Mouse (Mus musculus) embryonic facial prominence, embryonic 13.5 days (tissue): ENCODE measurements around the gene Rspo1. TPM values are rescaled to one million over a fixed set of nuclear protein-coding genes. Genes with fewer than 3 reads are reported as not detected.

Experiments
- ATAC-seq: fragments of 200-750 bp; cut with Nextera tagmentation; 2 replicates; pipeline ENCODE4 v1.8.0; 2017; ENCODE audit warnings: low read depth; ENCODE audit not compliant: insufficient number of reproducible peaks, insufficient read depth, low FRiP score, low TSS enrichment
- H3K27ac ChIP-seq: fragments of 300-500 bp; sonication (generic); 2 replicates; pipeline ENCODE4 v1.5.1; 2015; ENCODE audit warnings: moderate library complexity, mild to moderate bottlenecking, inconsistent platforms
- H3K27me3 ChIP-seq: fragments of 300-500 bp; sonication (generic); 2 replicates; pipeline ENCODE4 v1.6.1; 2015; ENCODE audit warnings: mild to moderate bottlenecking, inconsistent platforms
- H3K36me3 ChIP-seq: fragments of 300-500 bp; sonication (generic); 2 replicates; pipeline ENCODE4 v1.6.1; 2015; ENCODE audit warnings: mild to moderate bottlenecking, inconsistent platforms
- H3K4me1 ChIP-seq: fragments of 300-500 bp; sonication (generic); 2 replicates; pipeline ENCODE4 v1.6.1; 2015; ENCODE audit warnings: inconsistent platforms
- H3K4me2 ChIP-seq: fragments of 300-500 bp; sonication (generic); 2 replicates; pipeline ENCODE4 v1.6.1; 2015; ENCODE audit warnings: moderate library complexity, mild to moderate bottlenecking, inconsistent platforms
- H3K4me3 ChIP-seq: fragments of 300-500 bp; sonication (generic); 2 replicates; pipeline ENCODE4 v1.5.1; 2015; ENCODE audit warnings: mild to moderate bottlenecking, inconsistent platforms
- H3K9ac ChIP-seq: fragments of 300-500 bp; sonication (generic); 2 replicates; pipeline ENCODE4 v1.6.1; 2015; ENCODE audit warnings: mild to moderate bottlenecking, inconsistent platforms
- H3K9me3 ChIP-seq: fragments of 300-500 bp; sonication (generic); 2 replicates; pipeline ENCODE4 v1.6.1; 2016; ENCODE audit warnings: inconsistent platforms
- WGBS: fragments of 180-500 bp; shearing (Covaris S2); methylation state at CpG from one replicate; pipeline ENCODE4 v1.1.7; 2015; ENCODE audit warnings: mixed read lengths; 5-methylcytosine and 5-hydroxymethylcytosine counted together
- polyA plus RNA-seq: library from polyadenylated mRNA; unstranded; fragments of >200 nt; fragmentation: Nextera tagmentation; extraction: Ambion mirVana; gene quantifications from 2 replicates; pipeline ENCODE4 v1.2.1, GENCODE M21; 2015

Gene Rspo1
- polyA plus RNA-seq, 1 experiment from 2014 or later: 18.8 TPM

GRCm38 (mm10) chr4:124978201-124978600 lies 8.0 kb upstream of the Rspo1 start:
- H3K9ac ChIP-seq: no peak overlapping the region
- H3K4me2 ChIP-seq: no peak overlapping the region
- WGBS: 38% methylated on average over 5 of the region's 5 CpGs
- peaks cover 48% of the 10 kb centered on the region for H3K27me3 ChIP-seq
- H3K9me3 ChIP-seq: no peaks in the 10 kb centered on the region
- H3K4me3 ChIP-seq: no peak overlapping the region
- no peak overlapping the region for H3K27ac ChIP-seq
- no peak for ATAC-seq
- no peaks in the 10 kb centered on the region for H3K36me3 ChIP-seq
- H3K4me1 ChIP-seq: peaks cover 21% of the 10 kb centered on the region

- Histone ChIP-seq H3K27me3 (peaks cover 91% of the 10 kb centered on the region), H3K9me3 (no peaks in the 10 kb centered on the region), H3K4me1 (peaks cover 54% of the 10 kb centered on the region), H3K9ac (no peak overlapping the region), H3K36me3 (no peaks in the 10 kb centered on the region), H3K4me3 (no peak overlapping the region), H3K4me2 (no peak overlapping the region), H3K27ac (no peak overlapping the region)
- ATAC-seq: no peak
- WGBS: 16% methylated on average over 9 of the region's 9 CpGs
Observed at GRCm38 (mm10) chr4:124983893-124984526, 2.2 kb upstream of the Rspo1 start.

DNA sequence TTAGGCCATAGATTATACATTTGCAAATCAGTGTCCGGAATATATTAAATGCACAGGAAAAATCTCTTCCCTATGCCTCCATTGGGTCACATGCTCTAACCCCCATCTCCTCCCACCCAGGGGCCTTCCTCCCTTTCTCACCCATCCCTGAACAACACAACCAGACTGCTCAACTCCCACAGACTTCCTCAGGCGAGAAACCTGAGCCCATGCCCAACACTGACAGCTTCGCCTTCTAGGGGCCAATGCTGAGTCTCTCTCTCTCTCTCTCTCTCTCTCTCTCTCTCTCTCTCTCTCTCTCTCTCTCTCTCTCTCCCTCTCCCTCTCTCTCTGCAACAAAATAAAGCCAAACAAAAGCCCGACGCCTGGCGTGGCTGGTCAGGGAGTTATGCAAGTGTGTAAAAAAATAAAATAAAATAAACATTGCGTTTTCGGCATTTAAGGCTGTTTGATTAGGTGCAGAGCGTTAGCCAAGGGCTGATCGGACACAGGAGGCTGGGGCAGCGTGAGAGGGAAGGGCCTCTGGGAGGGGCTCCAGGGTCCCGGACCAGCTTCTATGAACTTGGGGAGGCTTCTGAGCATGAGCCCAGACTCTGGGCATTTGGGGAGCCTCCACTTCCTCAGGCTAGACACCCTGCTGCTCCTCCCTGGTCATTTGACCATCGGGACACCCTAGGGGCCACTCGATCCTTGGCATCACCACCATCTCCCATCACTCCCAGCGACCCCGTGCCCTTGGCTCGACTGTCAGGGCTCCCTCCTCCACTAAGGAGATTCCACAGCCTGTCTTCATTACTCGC lies 1.2 kb upstream of the Rspo1 start:
- Histone ChIP-seq H3K9ac (0 out of 2 replicates have a peak overlapping the region, but pooled peaks have one; percentile 36), H3K36me3 (no peaks in the 10 kb centered on the region), H3K27ac (peak overlapping the region; percentile 51; the same call in 1 of the 2 replicates), H3K9me3 (no peaks in the 10 kb centered on the region), H3K4me2 (peak overlapping the region; percentile 76), H3K4me3 (peak overlapping the region; percentile 56), H3K27me3 (peaks cover 95% of the 10 kb centered on the region), H3K4me1 (peaks cover 57% of the 10 kb centered on the region)
- 6% methylated on average over 18 of the region's 18 CpGs for WGBS
- ATAC-seq: no peak

DNA sequence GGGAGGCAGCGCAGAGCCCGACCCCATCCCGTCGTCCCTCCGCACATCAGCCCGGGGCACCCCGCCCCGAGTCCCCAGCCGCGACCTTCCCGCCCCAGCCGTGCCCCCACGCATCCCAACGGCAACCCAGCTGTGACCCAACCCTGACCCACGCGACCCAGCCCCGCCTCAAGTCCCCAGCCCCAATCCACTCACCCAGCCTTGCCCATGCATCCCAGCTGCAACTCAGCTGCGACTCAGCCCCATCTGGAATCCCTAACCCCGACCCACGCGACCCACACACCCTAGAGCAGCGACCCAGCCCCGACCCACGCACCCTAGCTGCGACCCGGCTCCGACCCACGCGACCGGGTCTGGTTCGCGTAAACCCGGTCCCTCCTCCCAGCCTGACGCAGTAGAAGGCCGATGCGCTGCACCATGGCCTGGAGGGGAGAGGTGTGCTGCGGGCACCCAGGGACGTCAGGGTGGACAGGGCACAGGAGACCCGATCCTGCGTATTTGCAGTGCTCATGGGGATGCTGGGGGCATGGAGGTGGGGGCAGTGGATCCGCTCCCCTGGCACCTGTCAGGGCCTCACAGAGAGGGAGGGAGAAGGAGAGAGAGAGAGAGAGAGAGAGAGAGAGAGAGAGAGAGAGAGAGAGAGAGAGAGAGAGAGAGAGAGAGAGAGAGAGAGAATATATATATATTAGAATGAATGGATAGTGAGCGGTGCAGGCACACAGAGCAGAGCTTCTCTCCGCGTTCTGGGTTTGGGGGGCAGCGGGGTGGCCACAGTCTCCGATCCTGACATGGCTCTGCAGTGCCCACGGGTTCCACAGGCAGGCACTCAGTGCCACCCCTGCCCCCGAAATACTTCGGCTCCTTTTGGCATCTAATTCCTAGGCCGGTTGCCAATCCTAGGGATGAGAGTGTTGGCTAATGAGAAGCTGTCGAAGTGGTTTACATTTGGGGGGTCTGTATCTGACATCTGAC lies 795 bp downstream of the Rspo1 start:
- H3K4me1 ChIP-seq: peaks cover 69% of the 10 kb centered on the region
- no peak for ATAC-seq
- H3K9me3 ChIP-seq: no peaks in the 10 kb centered on the region
- no peaks in the 10 kb centered on the region for H3K36me3 ChIP-seq
- peaks cover 97% of the 10 kb centered on the region for H3K27me3 ChIP-seq
- peak overlapping the region; percentile 72 for H3K9ac ChIP-seq
- peak overlapping the region; percentile 56 for H3K4me3 ChIP-seq
- 3% methylated on average over 51 of the region's 51 CpGs for WGBS
- no peak overlapping the region for H3K27ac ChIP-seq
- peak overlapping the region; percentile 76 for H3K4me2 ChIP-seq

- Histone ChIP-seq H3K36me3 (no peaks in the 10 kb centered on the region), H3K9me3 (no peaks in the 10 kb centered on the region), H3K27ac (no peak overlapping the region), H3K4me3 (peak overlapping the region; percentile 56), H3K4me2 (peak overlapping the region; percentile 76), H3K4me1 (peaks cover 69% of the 10 kb centered on the region), H3K27me3 (peaks cover 92% of the 10 kb centered on the region), H3K9ac (no peak overlapping the region)
- no peak for ATAC-seq
- 6% methylated on average over 10 of the region's 10 CpGs for WGBS
Observed at GRCm38 (mm10) chr4:124987711-124988097, 1.5 kb downstream of the Rspo1 start.

DNA sequence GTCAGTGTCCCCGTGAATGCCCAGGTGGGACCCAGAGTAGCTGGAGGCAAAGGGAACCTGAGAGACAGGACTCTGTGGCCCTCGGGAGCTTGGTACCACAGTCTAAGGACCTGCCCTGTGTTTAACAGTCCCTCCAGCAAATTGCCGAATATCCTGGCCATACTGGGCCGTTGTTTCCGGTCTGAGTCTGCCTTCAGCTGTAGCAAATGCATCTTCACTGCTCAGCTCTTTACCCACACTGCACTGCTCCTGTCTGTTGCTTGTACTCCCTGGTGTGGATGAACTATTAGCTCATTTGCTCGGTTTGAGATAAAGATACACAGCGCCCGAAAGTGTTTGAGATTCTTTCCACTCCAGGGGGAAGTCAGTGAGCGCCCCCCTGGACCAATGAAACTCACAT lies 2.2 kb downstream of the Rspo1 start:
- Histone ChIP-seq H3K4me2 (peak overlapping the region; percentile 76), H3K27ac (no peak overlapping the region), H3K9ac (no peak overlapping the region), H3K4me1 (peaks cover 69% of the 10 kb centered on the region), H3K27me3 (peaks cover 91% of the 10 kb centered on the region), H3K9me3 (no peaks in the 10 kb centered on the region), H3K4me3 (peak overlapping the region; percentile 56), H3K36me3 (no peaks in the 10 kb centered on the region)
- no peak for ATAC-seq
- 17% methylated on average over 9 of the region's 9 CpGs for WGBS

DNA sequence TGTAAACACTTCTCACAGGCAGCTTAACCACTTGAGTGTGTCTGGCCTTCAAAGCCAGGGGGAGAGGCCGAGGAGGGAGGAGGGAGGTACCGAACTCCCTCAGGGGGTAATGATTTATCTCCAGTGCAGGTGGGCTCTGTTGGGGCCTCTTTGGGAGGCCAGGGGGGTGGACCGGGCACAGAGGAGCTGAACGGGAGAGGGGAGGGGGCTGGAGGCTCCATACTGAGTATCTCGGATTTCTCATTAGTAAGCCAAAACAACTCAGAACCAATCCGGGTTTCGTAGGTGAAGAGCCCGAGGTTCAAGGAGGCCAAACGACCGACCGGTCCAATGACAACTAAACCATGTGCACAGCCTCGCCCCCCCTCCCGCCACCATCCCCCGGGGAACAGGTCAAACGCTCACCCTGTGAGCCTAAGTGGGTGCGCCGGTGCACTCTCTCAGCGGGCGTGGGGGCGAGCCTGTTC lies 3.6 kb downstream of the Rspo1 start:
- 2% methylated on average over 18 of the region's 20 CpGs for WGBS
- Histone ChIP-seq H3K9me3 (no peaks in the 10 kb centered on the region), H3K36me3 (no peaks in the 10 kb centered on the region), H3K9ac (peak overlapping the region; percentile 49; the same call in 1 of the 2 replicates), H3K4me3 (peak overlapping the region; percentile 12), H3K27me3 (peaks cover 76% of the 10 kb centered on the region), H3K4me2 (peak overlapping the region; percentile 52), H3K27ac (no peak overlapping the region), H3K4me1 (peaks cover 62% of the 10 kb centered on the region)
- no peak for ATAC-seq

GRCm38 (mm10) chr4:124990325-124990724 lies 4.1 kb downstream of the Rspo1 start:
- Histone ChIP-seq H3K4me1 (peaks cover 57% of the 10 kb centered on the region), H3K27me3 (peaks cover 71% of the 10 kb centered on the region), H3K4me2 (peak overlapping the region; percentile 52), H3K9ac (peak overlapping the region; percentile 49; the same call in 1 of the 2 replicates), H3K9me3 (no peaks in the 10 kb centered on the region), H3K4me3 (peak overlapping the region; percentile 12), H3K36me3 (no peaks in the 10 kb centered on the region), H3K27ac (no peak overlapping the region)
- WGBS: 5% methylated on average over 7 of the region's 7 CpGs
- no peak for ATAC-seq

- Histone ChIP-seq H3K27me3 (peaks cover 6% of the 10 kb centered on the region; the same call in 1 of the 2 replicates), H3K27ac (no peak overlapping the region), H3K4me2 (no peak overlapping the region), H3K4me1 (0 out of 2 replicates have a peak, but pooled peaks cover 4% of the 10 kb centered on the region), H3K9me3 (no peaks in the 10 kb centered on the region), H3K36me3 (no peaks in the 10 kb centered on the region), H3K9ac (0 out of 2 replicates have a peak overlapping the region, but pooled peaks have one; percentile 8), H3K4me3 (no peak overlapping the region)
- ATAC-seq: no peak
- 75% methylated on average over 10 of the region's 10 CpGs for WGBS
Observed at GRCm38 (mm10) chr4:124997479-124998147, 11.4 kb downstream of the Rspo1 start.

GRCm38 (mm10) chr4:124999548-124999947 lies 13.3 kb downstream of the Rspo1 start:
- H3K27ac ChIP-seq: no peak overlapping the region
- no peaks in the 10 kb centered on the region for H3K36me3 ChIP-seq
- H3K9ac ChIP-seq: no peak overlapping the region
- ATAC-seq: no peak
- 82% methylated on average over 3 of the region's 3 CpGs for WGBS
- no peak overlapping the region for H3K4me3 ChIP-seq
- peaks cover 5% of the 10 kb centered on the region for H3K27me3 ChIP-seq
- no peak overlapping the region for H3K4me2 ChIP-seq
- H3K4me1 ChIP-seq: 0 out of 2 replicates have a peak, but pooled peaks cover 4% of the 10 kb centered on the region
- H3K9me3 ChIP-seq: no peaks in the 10 kb centered on the region
